Mouse (Mus musculus): ENCODE measurements around the gene Shank1. TPM values are rescaled to one million over a fixed set of nuclear protein-coding genes. Genes with fewer than 3 reads are reported as not detected.
A peak's percentile ranks its signal among the peaks of the same experiment; 100 is the strongest.

Gene Shank1
- polyA plus RNA-seq, 1 experiment = 138 TPM

GRCm38 (mm10) chr7:44304463-44304774, 5.6 kb upstream of the Shank1 start:
- DNase-seq (ENCODE audit: extremely low spot score in 1 of 2, low spot score in 1 of 2) = no peak

GRCm38 (mm10) chr7:44304775-44305641, 5.0 kb upstream of the Shank1 start:
- DNase-seq (ENCODE audit: extremely low spot score in 1 of 2, low spot score in 1 of 2) = peak; percentile 97

GRCm38 (mm10) chr7:44305686-44306085, 4.4 kb upstream of the Shank1 start:
- DNase-seq (ENCODE audit: extremely low spot score in 1 of 2, low spot score in 1 of 2) = no peak

- DNase-seq (ENCODE audit: extremely low spot score in 1 of 2, low spot score in 1 of 2) = no peak
Observed at GRCm38 (mm10) chr7:44306516-44307240, 3.4 kb upstream of the Shank1 start, which contains the start of gene Clec11a. Clec11a (minus strand) TSS chr7:44306902.

- no peak for DNase-seq (ENCODE audit: extremely low spot score in 1 of 2, low spot score in 1 of 2)
Observed at GRCm38 (mm10) chr7:44307261-44308020, 2.6 kb upstream of the Shank1 start.

- DNase-seq (ENCODE audit: extremely low spot score in 1 of 2, low spot score in 1 of 2) = no peak
Observed at GRCm38 (mm10) chr7:44310285-44310877, 328 bp downstream of the Shank1 start.

GRCm38 (mm10) chr7:44310878-44311712, 1.0 kb downstream of the Shank1 start:
- DNase-seq (ENCODE audit: extremely low spot score in 1 of 2, low spot score in 1 of 2) = peak in 1 of 2 experiments; percentile 82

- DNase-seq (ENCODE audit: extremely low spot score in 1 of 2, low spot score in 1 of 2) = no peak
Observed at GRCm38 (mm10) chr7:44311713-44312304, 1.8 kb downstream of the Shank1 start.

- DNase-seq (ENCODE audit: extremely low spot score in 1 of 2, low spot score in 1 of 2) = no peak
Observed at GRCm38 (mm10) chr7:44312484-44312883, 2.4 kb downstream of the Shank1 start.

- no peak for DNase-seq (ENCODE audit: extremely low spot score in 1 of 2, low spot score in 1 of 2)
Observed at GRCm38 (mm10) chr7:44317913-44318312, 7.9 kb downstream of the Shank1 start.

- peak in 1 of 2 experiments; percentile 76 for DNase-seq (ENCODE audit: extremely low spot score in 1 of 2, low spot score in 1 of 2)
Observed at GRCm38 (mm10) chr7:44320886-44321285, 10.8 kb downstream of the Shank1 start.

GRCm38 (mm10) chr7:44322290-44322689, 12.2 kb downstream of the Shank1 start:
- no peak for DNase-seq (ENCODE audit: extremely low spot score in 1 of 2, low spot score in 1 of 2)

- no peak for DNase-seq (ENCODE audit: extremely low spot score in 1 of 2, low spot score in 1 of 2)
Observed at GRCm38 (mm10) chr7:44326614-44327013, 16.6 kb downstream of the Shank1 start.

- DNase-seq (ENCODE audit: extremely low spot score in 1 of 2, low spot score in 1 of 2) = no peak
Observed at GRCm38 (mm10) chr7:44332336-44332735, 22.3 kb downstream of the Shank1 start.

GRCm38 (mm10) chr7:44334139-44334538, 24.1 kb downstream of the Shank1 start:
- DNase-seq (ENCODE audit: extremely low spot score in 1 of 2, low spot score in 1 of 2) = no peak

- no peak for DNase-seq (ENCODE audit: extremely low spot score in 1 of 2, low spot score in 1 of 2)
Observed at GRCm38 (mm10) chr7:44335031-44335878, 25.2 kb downstream of the Shank1 start.

GRCm38 (mm10) chr7:44336046-44337021, 26.3 kb downstream of the Shank1 start:
- no peak for DNase-seq (ENCODE audit: extremely low spot score in 1 of 2, low spot score in 1 of 2)
